In genomic region chr13:107954100-107954444, GRCm38 (mm10) we compare ENCODE assay signal across 8 mouse cellular contexts.
DNase-seq lines count a peak whose midpoint lies in the region; ATAC-seq and TF ChIP-seq lines count a peak whose summit lies in the region.

No protein-coding gene starts in this region.

- H3K4me3 ChIP-seq in testis, adult 2 months (ENCODE audit: control insufficient read depth, low read depth, low read length): no peak overlapping the region
- no peak overlapping the region for H3K4me3 ChIP-seq in limb, embryonic 13.5 days
- H3K4me3 ChIP-seq in stomach, embryonic 16.5 days (replicated peaks; ENCODE audit: low read length): no peak overlapping the region

- H3K4me2 ChIP-seq in limb, embryonic 13.5 days (replicated peaks): 0 out of 2 replicates have a peak overlapping the region, but pooled peaks have one; percentile 4
- no peak overlapping the region for H3K4me2 ChIP-seq in stomach, embryonic 16.5 days (ENCODE audit: low read depth, low read length)

- WGBS in limb, embryonic 13.5 days: 44% methylated on average over 9 of the region's 9 CpGs
- WGBS in stomach, embryonic 16.5 days: 40% methylated on average over 9 of the region's 9 CpGs

- H3K27ac ChIP-seq in testis, adult 2 months (ENCODE audit: control insufficient read depth, insufficient read depth, low read depth, low read length): peak overlapping the region; percentile 34; the same call in 1 of the 2 replicates
- peak overlapping the region; percentile 28; the same call in 1 of the 2 replicates for H3K27ac ChIP-seq in limb, embryonic 13.5 days
- H3K27ac ChIP-seq in stomach, embryonic 16.5 days (ENCODE audit: low read length): peak overlapping the region; percentile 73

- TF ChIP-seq POLR2A in testis, adult 2 months (IDR thresholded peaks at IDR 0.05; ENCODE audit: control insufficient read depth, low read depth, low read length): no peak

- H3K4me1 ChIP-seq in testis, adult 2 months (ENCODE audit: control insufficient read depth, insufficient read depth, low read length): peaks cover 6% of the 10 kb centered on the region
- H3K4me1 ChIP-seq in limb, embryonic 13.5 days: peaks cover 23% of the 10 kb centered on the region
- peaks cover 27% of the 10 kb centered on the region for H3K4me1 ChIP-seq in stomach, embryonic 16.5 days (ENCODE audit: control insufficient read depth, insufficient read depth, low read length)

- no peak for ATAC-seq in limb, embryonic 13.5 days (ENCODE audit: low FRiP score, low read depth)
- no peak for ATAC-seq in stomach, embryonic 16.5 days (ENCODE audit: insufficient read depth, low FRiP score)

- H3K9me3 ChIP-seq in limb, embryonic 13.5 days: no peaks in the 10 kb centered on the region
- H3K9me3 ChIP-seq in stomach, embryonic 16.5 days (replicated peaks; ENCODE audit: control insufficient read depth, low read length): no peaks in the 10 kb centered on the region

- H3K27me3 ChIP-seq in testis, adult 2 months (ENCODE audit: control insufficient read depth, insufficient read depth, low read length): no peaks in the 10 kb centered on the region
- no peaks in the 10 kb centered on the region for H3K27me3 ChIP-seq in limb, embryonic 13.5 days
- no peaks in the 10 kb centered on the region for H3K27me3 ChIP-seq in stomach, embryonic 16.5 days (ENCODE audit: control insufficient read depth, insufficient read depth, low read length)

- no peak for TF ChIP-seq CTCF in testis, adult 2 months (IDR thresholded peaks at IDR 0.05; ENCODE audit: control insufficient read depth, insufficient read depth, insufficient replicate concordance, low read depth, low read length)

- no peak overlapping the region for H3K9ac ChIP-seq in limb, embryonic 13.5 days
- no peak overlapping the region for H3K9ac ChIP-seq in stomach, embryonic 16.5 days (ENCODE audit: low read length)

- peak; percentile 23 for DNase-seq in heart, adult 8-10 months (ENCODE audit: low spot score)
- no peak for DNase-seq in heart, postnatal 36 days
- DNase-seq in testis, postnatal 14 days (ENCODE audit: low spot score): no peak
- DNase-seq in c-Kit-positive CD71-positive TER-119-positive erythroid progenitor cells, embryonic 14.5 days (ENCODE audit: low spot score): no peak
- DNase-seq in kidney, postnatal 4 days: no peak

- intact Hi-C loops in heart, postnatal 36 days (cut with DNase I): no loop called here

- no peaks in the 10 kb centered on the region for H3K36me3 ChIP-seq in testis, adult 2 months (ENCODE audit: control insufficient read depth, insufficient read depth, low read length)
- H3K36me3 ChIP-seq in limb, embryonic 13.5 days: no peaks in the 10 kb centered on the region
- no peaks in the 10 kb centered on the region for H3K36me3 ChIP-seq in stomach, embryonic 16.5 days (ENCODE audit: control insufficient read depth, insufficient read depth, low read length)
